Comparison of ENCODE assay signal across 15 mouse cellular contexts in the genomic region with DNA sequence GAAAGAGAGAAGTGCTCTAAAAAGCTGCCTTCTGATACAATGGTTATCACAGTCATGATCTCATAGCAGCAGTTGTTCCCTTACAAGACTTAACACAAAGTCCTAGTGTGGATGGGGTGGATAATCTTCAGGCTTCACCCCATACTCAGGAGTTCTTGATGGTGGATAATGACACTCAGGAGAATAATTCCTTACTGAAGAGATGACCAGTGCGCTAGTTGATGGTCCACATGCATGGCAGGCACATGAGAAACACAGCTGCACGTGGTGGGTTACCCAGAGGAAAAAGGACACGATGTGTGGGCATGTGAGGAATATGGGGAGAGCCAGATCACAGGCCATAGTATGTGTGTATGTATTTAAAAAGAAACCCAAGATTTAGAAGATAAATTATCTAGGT.
"Had no signal": no experiment of that assay in that cellular context is flagged by ENCODE, and none has a peak within 500 bp of the region (broad histone marks: within the 10 kb centered on the region; RNA-seq: fewer than 3 reads in every experiment).

No protein-coding gene starts in this region.

- H3K27ac ChIP-seq: neural tube, embryonic 15.5 days; stomach, embryonic 15.5 days; stomach, postnatal 0 days had no signal

- H3K9ac ChIP-seq: neural tube, embryonic 15.5 days; stomach, embryonic 15.5 days had no signal

- H3K4me2 ChIP-seq: neural tube, embryonic 15.5 days; stomach, embryonic 15.5 days had no signal

- H3K4me3 ChIP-seq: neural tube, embryonic 15.5 days; stomach, embryonic 15.5 days had no signal

- DNase-seq: retina, postnatal 1 day; right cerebral cortex, adult 18-20 months; right cerebral cortex, postnatal 14 days; right cerebral cortex, postnatal 25 days; right cerebral cortex, postnatal 4 days; spleen, adult 18-20 months; thymus, adult 18-20 months; thymus, adult 2 months; thymus, postnatal 14 days; thymus, postnatal 25 days; thymus, postnatal 36 days; thymus, postnatal 4 days had no signal

- H3K9me3 ChIP-seq: neural tube, embryonic 15.5 days; stomach, embryonic 15.5 days had no signal

- H3K4me1 ChIP-seq: stomach, embryonic 15.5 days had no signal

- H3K27me3 ChIP-seq: neural tube, embryonic 15.5 days; stomach, embryonic 15.5 days had no signal
